Mouse (Mus musculus) limb, embryonic 15.5 days (tissue): ENCODE measurements around the gene Gdap2. TPM values are rescaled to one million over a fixed set of nuclear protein-coding genes. Genes with fewer than 3 reads are reported as not detected.

ENCODE experiments used
- ATAC-seq: fragments of 200-750 bp; cut with Nextera tagmentation; 2 replicates; pipeline ENCODE4 v1.8.0; 2017; ENCODE audit warnings: low read depth, moderate TSS enrichment; ENCODE audit not compliant: insufficient number of reproducible peaks, low FRiP score, low TSS enrichment
- H3K27ac ChIP-seq: fragments of 300-500 bp; sonication (generic); 2 replicates; pipeline ENCODE4 v1.5.1; 2015; ENCODE audit warnings: moderate library complexity, mild to moderate bottlenecking, inconsistent platforms
- H3K27me3 ChIP-seq: fragments of 300-500 bp; sonication (generic); 2 replicates; pipeline ENCODE4 v1.6.1; 2015; ENCODE audit warnings: inconsistent platforms
- H3K36me3 ChIP-seq: fragments of 300-500 bp; sonication (generic); 2 replicates; pipeline ENCODE4 v1.6.1; 2015; ENCODE audit warnings: inconsistent platforms
- H3K4me1 ChIP-seq: fragments of 300-500 bp; sonication (generic); 2 replicates; pipeline ENCODE4 v1.6.1; 2015; ENCODE audit warnings: inconsistent platforms
- H3K4me2 ChIP-seq: fragments of 300-500 bp; sonication (generic); 2 replicates; pipeline ENCODE4 v1.6.1; 2015; ENCODE audit warnings: mild to moderate bottlenecking, inconsistent platforms
- H3K4me3 ChIP-seq: fragments of 300-500 bp; sonication (generic); 2 replicates; pipeline ENCODE4 v1.5.1; 2015; ENCODE audit warnings: mild to moderate bottlenecking, inconsistent platforms
- H3K9ac ChIP-seq: fragments of 300-500 bp; sonication (generic); 2 replicates; pipeline ENCODE4 v1.6.1; 2015; ENCODE audit warnings: inconsistent platforms
- H3K9me3 ChIP-seq: fragments of 300-500 bp; sonication (generic); 2 replicates; pipeline ENCODE4 v1.6.1; 2016; ENCODE audit warnings: inconsistent platforms
- WGBS: fragments of 180-500 bp; shearing (Covaris S2); methylation state at CpG from one replicate; pipeline ENCODE4 v1.1.7; 2015; 5-methylcytosine and 5-hydroxymethylcytosine counted together
- polyA plus RNA-seq: library from polyadenylated mRNA; unstranded; fragments of >200 nt; fragmentation: Nextera tagmentation; extraction: Ambion mirVana; gene quantifications from 2 replicates; pipeline ENCODE4 v1.2.1, GENCODE M21; 2015

Gdap2 gene
- 34.0 and 36.0 TPM in 2 replicates for polyA plus RNA-seq

DNA sequence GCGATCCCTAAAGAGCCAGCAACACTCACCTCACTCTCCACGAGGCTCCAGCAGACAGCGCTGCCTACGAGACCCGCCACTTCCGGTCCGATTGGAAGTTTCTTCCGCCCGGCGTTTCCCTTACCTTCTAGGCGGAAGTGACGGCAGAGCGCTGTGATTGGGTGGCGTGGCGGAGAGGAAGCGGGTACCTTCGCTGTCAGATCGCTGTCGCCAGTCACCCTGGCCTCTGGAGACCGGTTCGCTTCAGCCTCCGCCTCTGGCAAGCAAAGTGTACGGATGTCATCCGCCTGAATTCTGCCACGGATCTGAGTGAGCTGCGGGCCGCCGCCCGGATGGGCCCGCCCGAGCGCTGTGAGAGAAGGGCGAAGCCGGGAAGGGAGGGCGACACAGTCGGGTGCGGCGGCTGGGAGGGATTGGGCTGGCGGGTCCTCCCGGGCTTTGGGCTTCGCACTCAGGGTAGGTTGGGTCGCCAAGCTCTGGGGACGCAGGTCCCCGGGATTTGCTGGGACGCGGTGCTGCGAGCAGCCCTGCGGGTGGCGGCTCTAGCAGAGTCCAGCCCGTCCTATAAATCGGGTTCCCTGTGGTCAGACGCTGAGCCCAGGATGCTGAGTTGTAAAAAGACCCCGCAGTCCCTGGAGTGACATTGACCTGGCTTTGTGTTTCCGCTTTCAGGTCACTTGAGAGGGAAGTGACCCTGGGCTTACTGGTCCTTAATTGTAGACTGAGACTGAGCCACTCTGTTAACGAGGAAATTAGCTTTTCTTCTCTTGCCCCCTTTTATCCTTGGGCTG is at the start of gene Gdap2, which contains the start of gene Wdr3:
Gene Gdap2 (plus strand): TSS at position 67 of the 791 bp plus-strand sequence.
Gene Wdr3 (minus strand): TSS at position 93 of the 791 bp plus-strand sequence.
- WGBS, result under 1% methylated on average over 55 of the region's 55 CpGs
- peak; percentile 93 for ATAC-seq

DNA sequence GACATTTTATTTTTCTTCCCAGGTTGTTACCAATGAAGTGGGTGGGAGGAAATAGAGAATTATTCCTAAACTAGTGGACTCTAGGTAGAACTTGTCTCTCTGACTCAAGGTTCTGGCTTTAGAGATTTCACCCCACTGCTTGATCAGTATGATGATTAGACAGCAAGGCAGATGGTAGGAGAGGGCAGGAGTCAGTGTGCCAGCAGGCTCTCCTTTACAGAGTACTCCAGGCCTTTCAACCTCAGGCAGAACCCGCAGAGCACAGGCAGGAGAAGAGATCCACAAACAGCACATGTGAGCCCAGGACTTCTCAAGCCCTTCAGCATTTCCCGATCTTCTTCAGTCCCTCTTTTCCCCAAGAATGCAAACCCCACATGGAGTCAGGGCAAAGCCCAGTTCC is 43.5 kb upstream of the Gdap2 start:
- H3K4me1 ChIP-seq, result no peaks in the 10 kb centered on the region
- H3K4me3 ChIP-seq, result no peak overlapping the region
- H3K27me3 ChIP-seq, result no peaks in the 10 kb centered on the region
- no peak overlapping the region for H3K27ac ChIP-seq
- H3K36me3 ChIP-seq, result no peaks in the 10 kb centered on the region
- H3K9me3 ChIP-seq, result no peaks in the 10 kb centered on the region
- 83% methylated on average over 2 of the region's 2 CpGs for WGBS
- no peak overlapping the region for H3K9ac ChIP-seq
- H3K4me2 ChIP-seq, result no peak overlapping the region
- ATAC-seq, result no peak

More for the DNA sequence above, at the start of gene Gdap2, which contains the start of gene Wdr3:
- Histone ChIP-seq H3K36me3 (peaks cover 21% of the 10 kb centered on the region), H3K4me3 (peak within 1 kb of the TSS; percentile 92), H3K4me2 (peak within 1 kb of the TSS; percentile 76), H3K4me1 (peaks cover 9% of the 10 kb centered on the region), H3K27me3 (no peaks in the 10 kb centered on the region), H3K27ac (peak within 1 kb of the TSS; percentile 88), H3K9me3 (no peaks in the 10 kb centered on the region), H3K9ac (peak within 1 kb of the TSS; percentile 86)

DNA sequence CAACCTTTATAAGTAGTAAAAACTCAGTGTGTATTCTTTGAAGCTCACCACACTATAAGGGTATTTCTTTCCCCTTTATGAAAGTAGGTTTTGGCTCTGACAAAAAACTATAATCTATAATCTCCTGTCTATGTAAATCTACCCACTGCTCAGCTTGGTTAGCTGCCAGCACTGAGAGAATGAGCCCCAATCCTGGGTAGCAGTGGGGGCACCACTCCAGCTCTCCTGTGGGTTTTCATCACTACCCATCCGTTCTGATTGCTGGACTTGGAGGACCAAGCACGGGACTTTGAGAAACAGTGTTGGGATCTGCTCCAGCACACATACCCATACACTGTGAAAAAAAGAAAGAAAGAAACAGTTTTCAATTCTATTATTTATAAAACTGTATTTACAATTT is 40.2 kb upstream of the Gdap2 start:
- Histone ChIP-seq H3K4me2 (no peak overlapping the region), H3K9ac (no peak overlapping the region), H3K9me3 (no peaks in the 10 kb centered on the region), H3K4me1 (no peaks in the 10 kb centered on the region), H3K27ac (no peak overlapping the region), H3K27me3 (no peaks in the 10 kb centered on the region), H3K4me3 (no peak overlapping the region), H3K36me3 (no peaks in the 10 kb centered on the region)
- no peak for ATAC-seq
- WGBS, result 57% methylated on average over 2 of the region's 2 CpGs

DNA sequence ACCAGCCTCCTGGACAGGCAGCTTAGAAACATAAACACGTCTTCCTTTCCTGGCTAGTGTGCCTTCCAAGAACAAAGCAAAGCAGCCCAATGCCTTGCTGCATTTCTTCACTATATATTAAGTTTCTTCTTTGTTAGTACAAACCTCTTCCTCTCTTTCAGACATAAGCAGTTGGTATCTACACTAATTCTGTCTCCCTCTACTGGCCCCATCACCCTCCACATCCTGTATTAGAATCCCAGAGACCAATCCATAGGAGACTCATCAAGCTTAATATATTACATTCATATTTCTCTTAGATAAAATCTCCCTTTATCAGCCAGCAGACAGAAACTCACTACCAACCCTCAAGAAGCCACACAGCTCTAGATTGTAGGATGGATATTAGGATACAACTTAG is 39.7 kb upstream of the Gdap2 start:
- 50% methylated on average over 1 of the region's 1 CpGs for WGBS
- H3K4me1 ChIP-seq, result no peaks in the 10 kb centered on the region

DNA sequence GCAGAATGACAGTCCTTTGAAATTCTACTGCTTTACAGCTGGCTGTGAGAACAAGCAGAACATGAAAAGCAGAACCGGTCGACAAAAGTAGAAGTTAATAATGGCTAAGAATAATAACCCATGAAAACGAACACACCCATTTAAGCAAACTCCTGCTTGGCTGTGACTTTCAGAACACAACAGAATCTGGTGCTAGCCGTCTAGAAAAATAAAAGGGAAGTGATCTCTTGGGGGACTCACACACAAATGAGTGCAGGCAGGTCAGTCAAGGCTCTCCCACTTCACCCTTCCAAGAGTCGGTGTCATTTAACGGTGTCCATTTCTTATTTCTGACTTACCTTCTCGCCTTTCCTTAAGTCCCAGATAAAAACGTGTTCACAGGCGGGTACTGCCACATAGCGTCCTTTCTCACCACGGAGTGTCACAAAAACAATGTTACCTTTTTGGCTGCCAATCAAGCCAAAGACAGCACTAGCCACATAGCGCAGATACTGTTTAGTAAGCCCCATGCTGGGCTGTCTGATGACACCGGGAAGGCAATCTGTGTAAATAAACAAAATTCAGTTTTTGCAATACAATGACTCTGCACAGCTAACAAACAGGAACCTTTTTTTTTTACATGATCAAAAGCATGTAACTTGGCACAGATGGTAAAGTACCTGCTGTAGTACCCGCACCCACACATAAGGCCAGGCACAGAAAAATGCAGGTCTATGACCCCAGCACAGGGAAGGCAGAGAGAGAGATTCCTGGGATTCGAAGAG is 1.3 kb upstream of the Gdap2 start:
- Histone ChIP-seq H3K27ac (no peak overlapping the region), H3K9ac (peak overlapping the region; percentile 82; the same call in 1 of the 2 replicates), H3K9me3 (no peaks in the 10 kb centered on the region), H3K36me3 (peaks cover 30% of the 10 kb centered on the region), H3K4me1 (peaks cover 9% of the 10 kb centered on the region), H3K27me3 (no peaks in the 10 kb centered on the region), H3K4me2 (peak overlapping the region; percentile 76), H3K4me3 (peak overlapping the region; percentile 92)
- no peak for ATAC-seq
- WGBS, result 90% methylated on average over 15 of the region's 15 CpGs

More for the DNA sequence above, 39.7 kb upstream of the Gdap2 start:
- no peak for ATAC-seq
- Histone ChIP-seq H3K9ac (no peak overlapping the region), H3K4me2 (no peak overlapping the region), H3K9me3 (no peaks in the 10 kb centered on the region), H3K4me3 (no peak overlapping the region), H3K27ac (no peak overlapping the region), H3K27me3 (no peaks in the 10 kb centered on the region), H3K36me3 (no peaks in the 10 kb centered on the region)

DNA sequence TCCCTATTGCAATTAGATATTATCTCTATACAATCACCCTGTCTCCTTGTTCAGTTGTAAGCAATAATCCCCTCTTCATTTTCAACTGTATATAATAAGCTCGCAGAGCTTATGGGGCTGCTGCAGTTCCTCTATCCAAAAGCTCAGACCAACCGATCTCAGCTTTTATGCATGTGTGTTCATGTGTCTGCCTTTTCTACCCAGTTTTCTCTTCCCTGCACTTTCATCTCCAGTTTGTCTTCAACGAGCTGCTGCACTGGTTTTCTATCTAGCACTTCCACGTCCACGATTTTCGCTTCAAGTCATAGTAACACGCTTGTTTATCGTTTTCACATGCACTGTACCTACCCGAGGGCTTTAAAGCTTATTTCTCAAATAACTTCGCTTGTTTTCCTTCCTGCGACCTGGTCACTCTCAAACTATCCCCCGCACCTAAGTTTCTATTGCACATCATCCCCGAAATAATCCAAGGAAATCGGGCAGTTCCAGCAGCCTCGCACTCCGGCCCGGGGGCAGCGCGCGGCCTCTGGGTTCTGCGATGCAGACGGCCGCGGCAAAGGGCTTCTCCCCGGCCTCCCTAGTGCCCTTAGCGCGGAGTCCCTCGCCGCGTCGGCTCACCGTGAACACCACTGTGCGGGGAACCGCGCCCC is 391 bp upstream of the Gdap2 start:
- Histone ChIP-seq H3K4me1 (peaks cover 9% of the 10 kb centered on the region), H3K27me3 (no peaks in the 10 kb centered on the region), H3K36me3 (peaks cover 26% of the 10 kb centered on the region), H3K9me3 (no peaks in the 10 kb centered on the region), H3K9ac (peak overlapping the region; percentile 82), H3K4me3 (peak overlapping the region; percentile 92), H3K27ac (peak overlapping the region; percentile 88), H3K4me2 (peak overlapping the region; percentile 76)
- ATAC-seq, result no peak
- WGBS, result under 1% methylated on average over 35 of the region's 35 CpGs

DNA sequence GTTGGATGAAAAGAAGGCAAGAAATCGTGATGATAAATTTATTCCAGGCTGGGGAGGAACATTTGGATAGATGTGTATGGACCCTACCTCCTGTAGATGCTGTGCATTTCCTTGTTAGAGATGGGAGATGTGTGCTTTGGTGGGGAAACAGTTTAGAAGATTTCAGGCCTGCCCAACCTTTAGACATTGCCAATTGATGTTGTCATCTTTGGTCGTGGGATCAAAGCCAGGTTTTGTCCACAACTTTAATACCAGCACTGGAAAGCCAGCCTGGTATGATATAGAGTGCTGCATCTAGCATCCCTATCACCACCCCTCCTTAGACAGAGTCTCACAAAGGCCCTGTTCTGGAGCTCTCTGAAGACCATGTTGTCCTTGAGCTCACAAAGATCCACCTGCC is 1.4 kb downstream of the Gdap2 start:
- no peak overlapping the region for H3K4me3 ChIP-seq
- H3K4me2 ChIP-seq, result peak overlapping the region; percentile 76; the same call in 1 of the 2 replicates
- H3K27me3 ChIP-seq, result no peaks in the 10 kb centered on the region
- H3K27ac ChIP-seq, result no peak overlapping the region
- no peak overlapping the region for H3K9ac ChIP-seq
- ATAC-seq, result no peak
- H3K9me3 ChIP-seq, result no peaks in the 10 kb centered on the region
- H3K4me1 ChIP-seq, result peaks cover 9% of the 10 kb centered on the region
- peaks cover 18% of the 10 kb centered on the region for H3K36me3 ChIP-seq
- 74% methylated on average over 2 of the region's 2 CpGs for WGBS

DNA sequence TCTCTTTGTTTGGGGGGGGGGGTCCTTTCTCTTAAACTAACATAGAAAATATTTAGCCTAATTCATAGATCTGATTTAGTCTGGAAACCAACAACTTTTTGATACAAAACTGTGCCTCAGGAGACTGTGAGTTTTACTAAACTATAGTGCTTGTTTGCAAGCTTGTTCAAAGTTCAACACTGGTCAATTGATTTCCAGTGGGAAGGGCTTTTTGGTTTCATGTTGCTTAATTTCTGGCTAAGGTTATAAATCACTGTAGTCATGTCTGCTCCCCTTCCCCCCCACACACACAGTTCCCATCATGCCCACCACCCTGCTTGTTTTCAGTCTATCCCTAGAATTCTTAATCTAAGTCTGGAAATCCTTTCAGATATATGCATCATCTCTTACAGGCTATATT is 2.8 kb downstream of the Gdap2 start:
- H3K4me3 ChIP-seq, result no peak overlapping the region
- H3K27ac ChIP-seq, result no peak overlapping the region
- H3K9me3 ChIP-seq, result no peaks in the 10 kb centered on the region
- ATAC-seq, result no peak
- H3K9ac ChIP-seq, result no peak overlapping the region
- H3K4me2 ChIP-seq, result no peak overlapping the region
- H3K27me3 ChIP-seq, result no peaks in the 10 kb centered on the region
- H3K4me1 ChIP-seq, result peaks cover 9% of the 10 kb centered on the region
- H3K36me3 ChIP-seq, result 0 out of 2 replicates have a peak, but pooled peaks cover 8% of the 10 kb centered on the region

DNA sequence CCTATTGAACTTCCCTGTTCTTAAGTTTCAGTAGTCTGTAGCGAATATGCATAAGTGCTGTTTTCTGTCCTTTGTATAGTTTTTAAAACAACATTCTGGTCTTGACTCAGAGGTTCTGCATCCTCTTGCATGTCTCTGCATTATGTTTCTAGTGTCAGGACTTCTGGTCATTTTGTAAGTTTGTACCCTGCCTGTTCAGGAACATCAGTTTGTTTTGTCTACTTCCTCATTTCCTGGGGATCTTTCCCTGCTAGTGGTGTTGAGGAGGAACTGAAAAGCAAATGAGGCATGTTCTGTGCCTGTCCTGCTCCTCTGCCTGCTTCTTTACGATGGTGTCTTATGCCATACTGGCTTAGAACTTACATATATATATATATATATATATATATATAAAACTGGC is 13.8 kb downstream of the Gdap2 start:
- H3K4me1 ChIP-seq, result no peaks in the 10 kb centered on the region
- no peak overlapping the region for H3K9ac ChIP-seq
- ATAC-seq, result no peak
- no peak overlapping the region for H3K4me2 ChIP-seq
- H3K27ac ChIP-seq, result no peak overlapping the region
- no peak overlapping the region for H3K4me3 ChIP-seq
- WGBS, result 91% methylated on average over 2 of the region's 2 CpGs
- H3K36me3 ChIP-seq, result peaks cover 69% of the 10 kb centered on the region
- H3K27me3 ChIP-seq, result no peaks in the 10 kb centered on the region
- no peaks in the 10 kb centered on the region for H3K9me3 ChIP-seq

DNA sequence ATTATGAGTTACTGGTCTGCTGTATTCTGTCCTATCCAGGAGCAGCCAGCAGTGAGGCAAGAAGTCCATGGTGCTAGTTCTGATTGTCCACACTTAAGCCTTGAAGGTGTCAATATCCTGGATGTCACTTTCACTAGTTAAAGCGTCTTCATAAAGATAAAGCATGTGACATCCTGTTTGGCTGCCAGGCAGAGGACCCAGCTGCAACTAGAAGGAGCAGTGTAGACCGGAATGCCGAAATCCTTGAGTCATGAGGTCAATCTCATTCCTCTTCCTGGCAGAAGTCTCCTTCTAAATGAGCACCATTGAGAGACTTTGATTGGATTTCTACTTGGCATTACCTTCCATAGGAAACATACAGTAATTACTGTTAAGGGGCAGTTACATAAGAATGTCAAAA is 18.3 kb downstream of the Gdap2 start:
- no peak for ATAC-seq
- H3K4me2 ChIP-seq, result no peak overlapping the region
- WGBS, result 66% methylated on average over 3 of the region's 3 CpGs
- H3K9ac ChIP-seq, result no peak overlapping the region
- H3K9me3 ChIP-seq, result no peaks in the 10 kb centered on the region
- H3K27ac ChIP-seq, result no peak overlapping the region
- H3K4me1 ChIP-seq, result no peaks in the 10 kb centered on the region
- H3K36me3 ChIP-seq, result peaks cover 50% of the 10 kb centered on the region
- no peaks in the 10 kb centered on the region for H3K27me3 ChIP-seq
- H3K4me3 ChIP-seq, result no peak overlapping the region

DNA sequence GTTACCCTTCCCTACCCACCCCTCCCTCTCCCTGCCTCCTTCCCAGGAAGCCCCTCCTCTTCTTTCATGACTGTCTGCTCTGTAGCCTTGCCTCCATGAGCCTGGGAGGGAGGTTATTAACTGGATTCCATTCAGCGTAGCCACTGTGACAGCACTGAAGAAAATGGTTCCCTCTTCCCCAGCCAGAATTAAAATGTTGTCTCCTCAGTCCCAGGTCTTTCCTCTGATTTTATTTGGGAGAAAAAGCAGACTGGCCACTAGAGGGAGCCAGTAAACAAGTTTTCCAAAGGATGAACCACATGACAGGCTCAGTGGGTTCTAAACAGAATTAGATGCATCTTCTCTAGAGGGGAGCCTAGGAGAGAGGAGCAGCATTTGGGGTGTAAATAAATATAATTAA is 27.3 kb downstream of the Gdap2 start:
- ATAC-seq, result peak; percentile 35; the same call in 1 of the 2 replicates
- no peaks in the 10 kb centered on the region for H3K4me1 ChIP-seq
- WGBS, result 31% methylated on average over 1 of the region's 1 CpGs

More for the DNA sequence above, 27.3 kb downstream of the Gdap2 start:
- Histone ChIP-seq H3K9ac (no peak overlapping the region), H3K27me3 (no peaks in the 10 kb centered on the region), H3K4me3 (no peak overlapping the region), H3K27ac (no peak overlapping the region), H3K36me3 (peaks cover 37% of the 10 kb centered on the region), H3K4me2 (no peak overlapping the region), H3K9me3 (no peaks in the 10 kb centered on the region)
